Mouse (Mus musculus) megakaryocyte, embryonic 14.5 days (primary cell): Measurements from ENCODE around the gene Has3.
"Not testable (repeated sequence)": the region's sequence is repeated elsewhere in the genome, so short reads cannot be mapped to it uniquely, and the experiment has no call there.

ENCODE experiments used
- FLI1 ChIP-seq: IDR thresholded peaks from 2 replicates; pipeline ENCODE4 v1.6.1; 2012; ENCODE audit warnings: low read length, inconsistent platforms, mixed read lengths
- GATA1 ChIP-seq: IDR thresholded peaks from 3 replicates; pipeline ENCODE4 v1.6.1; 2012; ENCODE audit warnings: mixed read lengths, low read length, inconsistent platforms, borderline replicate concordance

DNA sequence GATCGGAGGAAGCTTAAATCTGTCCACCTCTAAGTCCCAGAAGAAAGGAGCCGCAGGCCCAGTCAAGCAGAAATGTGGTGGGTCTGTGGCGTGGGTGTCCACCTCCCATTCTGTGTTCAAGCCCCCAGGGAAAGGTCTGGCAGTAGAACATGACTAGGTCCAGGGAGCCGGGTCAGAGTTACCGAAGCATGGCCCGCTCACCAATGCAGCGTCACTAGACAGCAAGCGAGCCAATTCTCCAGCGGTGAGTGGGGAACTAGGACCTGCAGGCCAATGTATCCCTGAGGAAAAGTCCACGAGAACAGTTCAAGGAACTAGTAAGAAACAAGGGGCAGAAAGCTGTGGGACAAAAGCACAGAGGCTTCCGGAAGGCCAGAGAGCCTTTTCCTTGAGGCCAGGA, 14.1 kb downstream of the Has3 start:
- not testable (repeated sequence) for TF ChIP-seq GATA1, FLI1
